Mouse (Mus musculus) liver, embryonic 14.5 days (tissue): ENCODE results near the gene Crhr1. TPM values are rescaled to one million over a fixed set of nuclear protein-coding genes. Genes with fewer than 3 reads are reported as not detected.

Experiments
- ATAC-seq: fragments of 200-750 bp; cut with Nextera tagmentation; 2 replicates; pipeline ENCODE4 v1.8.0; 2017; ENCODE audit warnings: moderate number of reproducible peaks, mild to moderate bottlenecking, moderate library complexity; ENCODE audit not compliant: insufficient read depth
- DNase-seq, 3 experiments: peaks; one replicate each; pipeline ENCODE4 v3.0.0-alpha.2; 2012 to 2013; ENCODE audit warnings: low read depth in 3 of 3, low spot score in 3 of 3
- H3K27ac ChIP-seq: fragments of 300-500 bp; sonication (generic); 2 replicates; pipeline ENCODE4 v1.5.1; 2014; ENCODE audit warnings: moderate library complexity, mild to moderate bottlenecking, control low read depth, inconsistent platforms
- H3K27me3 ChIP-seq: fragments of 300-500 bp; sonication (generic); 2 replicates; pipeline ENCODE4 v1.6.1; 2014; ENCODE audit warnings: mild to moderate bottlenecking, low read length, moderate library complexity; ENCODE audit not compliant: control insufficient read depth, insufficient read depth
- H3K36me3 ChIP-seq: fragments of 300-500 bp; sonication (generic); replicated peaks from 2 replicates; pipeline ENCODE4 v1.6.1; 2014; ENCODE audit warnings: low read depth; ENCODE audit not compliant: control insufficient read depth, insufficient read depth
- H3K4me1 ChIP-seq, 2 experiments: fragments of 200-500 bp in 1 of 2; fragments of 300-500 bp in 1 of 2; sonication (generic) in 1 of 2; replicated peaks; 2 replicates each; pipeline ENCODE4 v1.6.1; 2012 to 2014; ENCODE audit warnings: antibody characterized with exemption in 1 of 2, inconsistent platforms in 1 of 2, low read length in 1 of 2; ENCODE audit not compliant: control insufficient read depth in 2 of 2, insufficient read depth in 2 of 2
- H3K4me2 ChIP-seq: fragments of 300-500 bp; sonication (generic); 2 replicates; pipeline ENCODE4 v1.6.1; 2014; ENCODE audit warnings: low read depth, mild to moderate bottlenecking, control low read depth, moderate library complexity
- H3K4me3 ChIP-seq, 2 experiments: fragments of 200-500 bp in 1 of 2; fragments of 300-500 bp in 1 of 2; sonication (generic) in 1 of 2; 2 replicates each; pipeline ENCODE4 v1.5.1; 2012 to 2014; ENCODE audit warnings: low read depth in 2 of 2, low read length in 2 of 2, mild to moderate bottlenecking in 2 of 2, control low read depth in 1 of 2, inconsistent platforms in 1 of 2, moderate library complexity in 1 of 2; ENCODE audit not compliant: insufficient read depth in 1 of 2
- H3K9ac ChIP-seq: fragments of 300-500 bp; sonication (generic); replicated peaks from 2 replicates; pipeline ENCODE4 v1.6.1; 2014; ENCODE audit warnings: mild to moderate bottlenecking, control low read depth, moderate library complexity
- H3K9me3 ChIP-seq: fragments of 300-500 bp; sonication (generic); 2 replicates; pipeline ENCODE4 v1.6.1; 2016; ENCODE audit warnings: low read length, mixed read lengths; ENCODE audit not compliant: control insufficient read depth
- CTCF ChIP-seq: IDR thresholded peaks from 2 replicates; pipeline ENCODE4 v1.5.1; 2016; ENCODE audit warnings: antibody characterized with exemption, low read depth, control low read depth
- EP300 ChIP-seq: IDR thresholded peaks from 2 replicates; pipeline ENCODE4 v1.6.1; 2016; ENCODE audit warnings: antibody characterized with exemption, low read depth
- WGBS: fragments of 180-500 bp; shearing (Covaris S2); extraction: QIAGEN DNeasy Blood & Tissue Kit; methylation state at CpG from one replicate; pipeline ENCODE4 v1.1.7; 2014; ENCODE audit not compliant: insufficient replicate concordance; 5-methylcytosine and 5-hydroxymethylcytosine counted together
- polyA plus RNA-seq, 2 experiments: library from polyadenylated mRNA; depleted of rRNA in 1 of 2; stranded (reverse) in 1 of 2; unstranded in 1 of 2; fragments of >200 nt; fragmentation: Nextera tagmentation in 1 of 2; extraction: Ambion mirVana in 1 of 2; gene quantifications; 2 replicates each; pipeline versions ENCODE4 v1.2.1 to v1.2.3; 2012 to 2014

The Crhr1 gene
- polyA plus RNA-seq, 2 experiments, result not detected

DNA sequence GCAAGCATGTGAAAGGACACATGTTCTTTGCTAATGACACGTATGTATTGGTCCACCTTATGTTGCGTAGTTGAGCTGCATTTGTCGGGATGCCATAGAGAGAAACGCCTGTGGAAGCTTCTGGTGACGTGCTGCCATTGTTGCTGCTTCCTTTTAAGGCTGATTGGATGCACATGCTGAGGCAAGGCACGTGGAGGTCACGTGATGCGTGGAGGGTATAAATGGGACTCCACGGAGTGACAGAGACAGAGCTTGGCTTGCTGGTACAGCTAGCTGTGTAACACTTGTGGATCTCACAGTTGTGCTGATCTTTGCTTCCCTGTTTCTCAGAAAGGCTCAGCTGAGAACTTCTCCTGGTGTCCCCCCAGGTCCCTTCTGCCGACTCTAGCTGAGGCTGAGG, 9.2 kb upstream of the Crhr1 start:
- no peaks in the 10 kb centered on the region for H3K4me1 ChIP-seq
- DNase-seq, result no peak
- 60% methylated on average over 10 of the region's 10 CpGs for WGBS
- H3K27me3 ChIP-seq, result no peaks in the 10 kb centered on the region
- H3K4me3 ChIP-seq, result no peak overlapping the region
- no peaks in the 10 kb centered on the region for H3K9me3 ChIP-seq
- no peaks in the 10 kb centered on the region for H3K36me3 ChIP-seq
- H3K9ac ChIP-seq, result no peak overlapping the region
- no peak for ATAC-seq
- no peak overlapping the region for H3K4me2 ChIP-seq
- no peak overlapping the region for H3K27ac ChIP-seq
- TF ChIP-seq CTCF (no peak), EP300 (no peak)

DNA sequence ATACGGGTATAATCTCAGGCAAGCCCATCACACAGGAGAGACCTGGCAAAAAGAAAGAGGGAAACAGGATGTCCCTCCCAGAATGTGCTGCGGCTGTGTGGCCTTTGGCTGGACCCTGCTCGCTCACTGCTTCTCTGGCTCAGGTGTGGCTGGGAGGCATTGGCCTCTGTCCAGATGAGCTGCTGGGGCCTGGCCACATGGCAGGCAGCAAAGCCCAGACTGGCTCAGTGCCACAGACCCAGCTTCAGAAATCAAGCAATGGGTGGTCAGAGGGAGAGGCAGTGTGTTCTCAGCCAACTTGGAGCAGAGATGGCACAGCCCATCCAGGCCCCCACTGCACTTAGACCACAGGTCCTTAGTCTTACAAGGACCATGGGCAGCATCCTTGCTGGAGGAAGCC, 8.1 kb upstream of the Crhr1 start:
- ATAC-seq, result no peak
- no peak for DNase-seq
- Histone ChIP-seq H3K9ac (no peak overlapping the region), H3K9me3 (no peaks in the 10 kb centered on the region), H3K36me3 (no peaks in the 10 kb centered on the region), H3K27ac (no peak overlapping the region), H3K27me3 (no peaks in the 10 kb centered on the region), H3K4me3 (no peak overlapping the region), H3K4me2 (no peak overlapping the region), H3K4me1 (no peaks in the 10 kb centered on the region)
- WGBS, result 55% methylated on average over 3 of the region's 3 CpGs
- TF ChIP-seq EP300 (no peak), CTCF (no peak)

DNA sequence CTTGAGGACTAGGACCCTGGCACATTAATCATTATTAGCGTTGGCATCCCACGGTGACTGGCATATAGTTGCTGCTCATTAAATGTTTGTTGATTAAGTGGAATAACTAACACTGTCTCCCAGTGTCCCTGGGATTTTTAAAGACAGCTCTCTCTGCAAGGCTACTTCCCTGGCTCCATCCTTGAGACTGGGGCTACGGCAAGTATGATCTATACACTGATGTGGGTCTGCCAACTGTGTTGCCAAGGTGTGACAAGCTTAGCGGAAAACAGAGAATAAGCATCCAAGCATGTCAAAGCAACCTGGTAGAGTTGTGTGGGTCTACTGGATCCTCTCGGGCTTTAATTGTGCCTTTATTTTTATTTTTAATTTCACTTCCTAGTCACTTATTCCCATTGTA, 3.2 kb upstream of the Crhr1 start:
- Histone ChIP-seq H3K4me1 (no peaks in the 10 kb centered on the region), H3K27ac (no peak overlapping the region), H3K9me3 (no peaks in the 10 kb centered on the region), H3K4me2 (no peak overlapping the region), H3K9ac (no peak overlapping the region), H3K27me3 (peaks cover 38% of the 10 kb centered on the region), H3K4me3 (no peak overlapping the region), H3K36me3 (no peaks in the 10 kb centered on the region)
- no peak for ATAC-seq
- TF ChIP-seq CTCF, result no peak
- TF ChIP-seq EP300, result no peak
- WGBS, result 65% methylated on average over 5 of the region's 5 CpGs
- DNase-seq, result no peak

DNA sequence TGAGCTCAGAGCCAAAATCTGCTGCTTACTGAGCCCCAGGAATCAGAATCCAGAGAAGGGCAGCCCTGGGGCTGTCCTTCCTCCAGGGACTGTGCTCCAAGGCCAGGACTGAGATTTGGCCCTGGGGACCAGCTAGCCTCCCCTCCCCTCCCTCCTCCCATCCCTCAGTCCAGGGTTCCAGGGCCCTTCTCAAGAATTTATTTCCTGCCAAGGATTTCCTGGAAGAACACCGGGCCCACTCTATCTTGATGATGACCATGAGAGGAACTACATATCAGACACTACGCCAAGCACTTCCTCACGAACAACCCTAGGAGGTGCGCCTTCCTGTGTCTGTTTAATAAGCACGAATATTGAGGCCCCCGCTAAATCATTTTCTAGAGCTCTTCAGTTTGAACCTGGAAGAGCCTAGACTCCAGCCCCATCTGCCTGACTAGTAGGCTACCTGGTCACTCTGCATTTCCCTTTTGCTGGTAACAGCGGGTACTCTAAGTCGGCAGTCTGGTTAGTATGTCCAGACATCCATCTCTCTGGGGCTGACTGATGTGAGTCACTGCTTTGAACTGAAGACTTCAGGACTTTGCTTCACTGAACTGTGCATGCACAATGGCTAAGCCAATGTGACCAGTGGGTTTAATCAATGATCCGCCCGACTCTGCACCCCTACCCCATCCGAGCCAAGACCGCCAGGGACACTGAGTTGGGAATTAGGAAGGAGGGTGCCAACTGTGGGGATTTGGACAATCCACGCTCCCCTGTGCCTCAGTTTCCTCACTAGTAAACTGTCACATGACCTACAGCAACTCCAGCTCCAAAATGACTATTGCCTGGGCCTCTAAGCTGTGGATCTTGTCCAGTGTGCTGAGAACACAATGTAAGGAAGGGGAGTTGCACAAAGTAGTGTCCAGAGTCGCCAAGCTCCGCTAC, 1.7 kb upstream of the Crhr1 start:
- Histone ChIP-seq H3K9ac (no peak overlapping the region), H3K4me2 (no peak overlapping the region), H3K4me1 (no peaks in the 10 kb centered on the region), H3K9me3 (no peaks in the 10 kb centered on the region), H3K4me3 (no peak overlapping the region), H3K36me3 (no peaks in the 10 kb centered on the region), H3K27ac (no peak overlapping the region), H3K27me3 (peaks cover 44% of the 10 kb centered on the region)
- no peak for DNase-seq
- 46% methylated on average over 15 of the region's 15 CpGs for WGBS
- TF ChIP-seq EP300, result no peak
- TF ChIP-seq CTCF, result no peak
- no peak for ATAC-seq

DNA sequence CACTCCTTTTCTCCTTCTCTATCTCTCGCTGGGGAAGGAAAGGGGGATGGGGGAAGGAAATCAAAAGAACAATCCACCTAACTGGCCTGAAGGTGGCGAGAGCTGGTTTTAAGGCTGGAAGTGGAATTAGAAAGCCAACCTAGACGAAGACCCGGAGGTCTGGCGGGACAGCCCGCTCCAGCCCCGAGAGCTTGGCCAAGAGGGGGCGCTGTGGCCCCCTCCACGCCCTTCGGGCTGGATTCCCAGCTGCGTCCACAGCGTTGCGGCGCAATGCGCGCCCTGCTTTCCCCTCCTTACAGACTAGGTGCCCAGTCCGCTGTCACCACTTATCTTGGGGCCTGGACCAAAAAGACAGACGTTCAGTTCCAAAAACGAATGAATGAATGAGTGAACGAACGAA, 899 bp upstream of the Crhr1 start:
- ATAC-seq, result no peak
- Histone ChIP-seq H3K4me3 (no peak overlapping the region), H3K27me3 (peaks cover 44% of the 10 kb centered on the region), H3K9ac (no peak overlapping the region), H3K4me1 (no peaks in the 10 kb centered on the region), H3K27ac (no peak overlapping the region), H3K4me2 (no peak overlapping the region), H3K36me3 (no peaks in the 10 kb centered on the region), H3K9me3 (no peaks in the 10 kb centered on the region)
- DNase-seq, result no peak
- TF ChIP-seq EP300, result no peak
- peak; percentile 51 for TF ChIP-seq CTCF
- 3% methylated on average over 20 of the region's 21 CpGs for WGBS
